Mouse (Mus musculus) lung, adult 2 months (tissue): Measurements from ENCODE around the gene 1700088E04Rik.

Source experiments
- CTCF ChIP-seq: fragments of 200-500 bp; IDR thresholded peaks from 2 replicates; pipeline ENCODE4 v1.5.1; 2011; ENCODE audit warnings: mild to moderate bottlenecking, low read length, control low read depth; ENCODE audit not compliant: insufficient read depth
- POLR2A ChIP-seq: fragments of 200-500 bp; IDR thresholded peaks from 2 replicates; pipeline ENCODE4 v1.6.1; 2011; ENCODE audit warnings: low read depth, mild to moderate bottlenecking, control low read depth, low read length, borderline replicate concordance; ENCODE audit errors: extremely low read depth

DNA sequence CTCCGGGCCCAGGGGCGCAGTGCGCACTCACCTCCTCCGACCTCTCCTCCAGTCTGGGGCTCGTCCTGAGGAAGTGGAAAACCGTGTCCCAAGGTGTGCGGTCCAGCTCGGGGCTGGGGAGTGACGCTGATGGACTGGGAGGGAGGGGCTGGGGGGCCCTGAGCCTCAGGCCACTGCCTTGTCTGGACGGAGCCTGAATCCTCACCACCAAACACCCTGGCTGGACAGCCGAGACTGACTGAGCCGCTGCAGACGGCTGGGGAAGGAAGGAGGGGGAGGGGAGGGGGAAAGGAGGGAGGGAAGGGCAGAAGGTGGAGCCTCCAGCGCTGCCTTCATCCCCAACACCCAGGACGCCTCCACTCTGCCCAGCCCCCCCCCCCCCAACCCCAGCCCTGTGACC lies 23.2 kb upstream of the 1700088E04Rik start:
- TF ChIP-seq CTCF (no peak), POLR2A (no peak)
